In the genomic region with DNA sequence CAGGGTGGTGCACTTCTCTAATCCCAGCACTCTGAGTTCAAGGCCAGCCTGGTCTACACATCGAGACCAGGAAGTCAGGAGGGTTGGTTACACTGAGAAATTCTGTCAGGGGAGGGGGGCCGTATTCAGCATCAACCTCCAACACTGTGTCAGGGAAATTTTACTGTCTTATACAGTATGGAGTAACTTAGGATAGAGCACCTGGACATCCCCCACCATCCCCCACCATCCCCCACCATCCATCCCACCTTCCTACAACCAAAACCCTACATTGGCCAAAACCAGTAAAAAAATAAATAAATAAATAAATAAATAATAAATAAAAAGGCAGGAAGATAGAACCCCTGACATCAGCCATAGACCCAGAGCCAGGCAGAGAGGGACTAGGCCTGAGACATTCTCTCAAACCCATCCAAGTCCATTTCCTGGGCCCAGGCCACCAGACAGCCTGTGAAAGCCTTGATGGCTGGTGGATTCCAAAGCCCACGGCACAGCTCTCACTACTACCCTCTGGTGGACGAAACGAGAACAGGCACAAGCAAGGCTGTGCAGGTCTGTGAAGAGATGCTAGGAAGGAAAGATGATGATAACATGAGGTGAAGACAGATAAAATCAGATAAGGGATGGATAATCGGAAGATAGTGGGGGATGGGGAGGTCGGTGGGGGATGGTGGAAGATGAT, we compare ENCODE assay signal across 8 mouse cellular contexts. TPM values are rescaled to one million over a fixed set of nuclear protein-coding genes. Genes with fewer than 3 reads are reported as not detected.
A peak's percentile ranks its signal among the peaks of the same experiment; 100 is the strongest.
DNase-seq lines count a peak whose midpoint lies in the region; ATAC-seq and TF ChIP-seq lines count a peak whose summit lies in the region.

No protein-coding gene starts in this region.

- no peak overlapping the region for H3K4me2 ChIP-seq in intestine, embryonic 15.5 days (replicated peaks)
- H3K4me2 ChIP-seq in midbrain, embryonic 16.5 days (ENCODE audit: low read length) = no peak overlapping the region

- no peak for TF ChIP-seq POLR2A in thymus, adult 2 months (IDR thresholded peaks at IDR 0.05; ENCODE audit: control insufficient read depth, extremely low read depth, insufficient read depth, low read length, poor library complexity)

- intact Hi-C loops in left cerebral cortex, postnatal 36 days (cut with DNase I) = loop anchor here (2.0 kb wide), 1 partner anchor 54 kb away; no protein-coding TSS in a partner anchor

- H3K9me3 ChIP-seq in intestine, embryonic 15.5 days = no peaks in the 10 kb centered on the region
- no peaks in the 10 kb centered on the region for H3K9me3 ChIP-seq in midbrain, embryonic 16.5 days (replicated peaks; ENCODE audit: control insufficient read depth, low read length, poor library complexity, severe bottlenecking)

- peak; percentile 84 for TF ChIP-seq CTCF in thymus, adult 2 months (IDR thresholded peaks at IDR 0.05; ENCODE audit: borderline replicate concordance, control insufficient read depth, extremely low read depth, insufficient read depth, low read length, poor library complexity)

- DNase-seq in thymus, adult 2 months = peak; percentile 67
- DNase-seq in thymus, adult 18-20 months = no peak
- DNase-seq in cerebellum, adult 9-11 months = peak; percentile 75
- peak; percentile 74 to 90 for DNase-seq in frontal cortex, postnatal 36 days (ENCODE audit: low spot score in 2 of 2)
- DNase-seq in left cerebral cortex, postnatal 36 days (ENCODE audit: low spot score in 2 of 2) = peak; percentile 65 to 79
- DNase-seq in spleen, postnatal 4 days (ENCODE audit: low spot score in 2 of 2) = peak; percentile 59 to 82

- ATAC-seq in intestine, embryonic 15.5 days = peak; percentile 79
- ATAC-seq in midbrain, embryonic 16.5 days = peak; percentile 52; the same call in 1 of the 2 replicates

- no peaks in the 10 kb centered on the region for H3K36me3 ChIP-seq in thymus, adult 2 months (ENCODE audit: control insufficient read depth, insufficient read depth, low read length)
- H3K36me3 ChIP-seq in intestine, embryonic 15.5 days = no peaks in the 10 kb centered on the region
- H3K36me3 ChIP-seq in midbrain, embryonic 16.5 days (ENCODE audit: control insufficient read depth, insufficient read depth, low read length) = no peaks in the 10 kb centered on the region

- H3K9ac ChIP-seq in intestine, embryonic 15.5 days = no peak overlapping the region
- H3K9ac ChIP-seq in midbrain, embryonic 16.5 days (ENCODE audit: low read depth, low read length) = no peak overlapping the region

- H3K4me3 ChIP-seq in thymus, adult 2 months (ENCODE audit: control insufficient read depth, insufficient read depth, low read length) = no peak overlapping the region
- H3K4me3 ChIP-seq in intestine, embryonic 15.5 days (replicated peaks) = no peak overlapping the region
- H3K4me3 ChIP-seq in midbrain, embryonic 16.5 days (ENCODE audit: low read depth, low read length) = no peak overlapping the region

- 27% methylated on average over 7 of the region's 7 CpGs for WGBS in thymus, adult 2 months
- 26% methylated on average over 7 of the region's 7 CpGs for WGBS in intestine, embryonic 15.5 days
- WGBS in midbrain, embryonic 16.5 days = 35% methylated on average over 7 of the region's 7 CpGs

- H3K27me3 ChIP-seq in thymus, adult 2 months (ENCODE audit: control insufficient read depth, insufficient read depth, low read length) = no peaks in the 10 kb centered on the region
- no peaks in the 10 kb centered on the region for H3K27me3 ChIP-seq in intestine, embryonic 15.5 days (replicated peaks)
- no peaks in the 10 kb centered on the region for H3K27me3 ChIP-seq in midbrain, embryonic 16.5 days (ENCODE audit: control insufficient read depth, insufficient read depth, low read depth, low read length)

- H3K27ac ChIP-seq in thymus, adult 2 months (ENCODE audit: control insufficient read depth, insufficient read depth, low read length) = no peak overlapping the region
- H3K27ac ChIP-seq in intestine, embryonic 15.5 days = no peak overlapping the region
- H3K27ac ChIP-seq in midbrain, embryonic 16.5 days (ENCODE audit: low read length) = no peak overlapping the region

- no peaks in the 10 kb centered on the region for H3K4me1 ChIP-seq in thymus, adult 2 months (replicated peaks; ENCODE audit: control insufficient read depth, insufficient read depth, low read length)
- H3K4me1 ChIP-seq in intestine, embryonic 15.5 days (replicated peaks) = no peaks in the 10 kb centered on the region
- H3K4me1 ChIP-seq in midbrain, embryonic 16.5 days (ENCODE audit: control insufficient read depth, insufficient read depth, low read length) = peaks cover 6% of the 10 kb centered on the region

RNA-seq across cellular contexts. Expression of gene Odf3l2, which starts 3.7 kb away (rescaled TPM):
- 0.18 and 0.23 TPM in 2 replicates for polyA plus RNA-seq in thymus, adult 2 months (2012; rRNA removed)
- polyA plus RNA-seq in intestine, embryonic 15.5 days (2015; fragmentation: Nextera tagmentation; extraction: Ambion mirVana) = not detected in 2 replicates
- under 1 TPM; 0.25 to 0.63 TPM for total RNA-seq in left cerebral cortex, postnatal 36 days (2021)
- 0.78 and 1.0 TPM in 2 replicates for polyA plus RNA-seq in midbrain, embryonic 16.5 days (2015; fragmentation: Nextera tagmentation; extraction: Ambion mirVana)

RNA-seq across cellular contexts. Expression of gene Shc2, which starts 11.5 kb away (rescaled TPM):
- polyA plus RNA-seq in thymus, adult 2 months (2012; rRNA removed) = 1.2 TPM in 2 replicates
- 7.6 and 8.2 TPM in 2 replicates for polyA plus RNA-seq in intestine, embryonic 15.5 days (2015; fragmentation: Nextera tagmentation; extraction: Ambion mirVana)
- total RNA-seq in left cerebral cortex, postnatal 36 days (2021) = 10 to 100 TPM; 43.7 to 52.3 TPM
- polyA plus RNA-seq in midbrain, embryonic 16.5 days (2015; fragmentation: Nextera tagmentation; extraction: Ambion mirVana) = 23.4 and 25.3 TPM in 2 replicates

RNA-seq across cellular contexts. Expression of gene Madcam1, which starts 15.1 kb away (rescaled TPM):
- polyA plus RNA-seq in thymus, adult 2 months (2012; rRNA removed) = 2.9 and 4.0 TPM in 2 replicates
- polyA plus RNA-seq in intestine, embryonic 15.5 days (2015; fragmentation: Nextera tagmentation; extraction: Ambion mirVana) = 23.6 and 28.6 TPM in 2 replicates
- total RNA-seq in left cerebral cortex, postnatal 36 days (2021) = not detected
- polyA plus RNA-seq in midbrain, embryonic 16.5 days (2015; fragmentation: Nextera tagmentation; extraction: Ambion mirVana) = 0.69 and 0.94 TPM in 2 replicates

RNA-seq across cellular contexts. Expression of gene Tpgs1, which starts 20.0 kb away (rescaled TPM):
- 92.1 and 92.3 TPM in 2 replicates for polyA plus RNA-seq in thymus, adult 2 months (2012; rRNA removed)
- polyA plus RNA-seq in intestine, embryonic 15.5 days (2015; fragmentation: Nextera tagmentation; extraction: Ambion mirVana) = 62.8 and 63.0 TPM in 2 replicates
- 10 to 100 TPM; 71.4 to 91.6 TPM for total RNA-seq in left cerebral cortex, postnatal 36 days (2021)
- polyA plus RNA-seq in midbrain, embryonic 16.5 days (2015; fragmentation: Nextera tagmentation; extraction: Ambion mirVana) = 96.1 and 107 TPM in 2 replicates

RNA-seq across cellular contexts. Expression of gene Cdc34, which starts 32.8 kb away (rescaled TPM):
- polyA plus RNA-seq in thymus, adult 2 months (2012; rRNA removed) = 309 and 321 TPM in 2 replicates
- polyA plus RNA-seq in intestine, embryonic 15.5 days (2015; fragmentation: Nextera tagmentation; extraction: Ambion mirVana) = 137 and 144 TPM in 2 replicates
- total RNA-seq in left cerebral cortex, postnatal 36 days (2021) = 10 to 100 TPM; 76.2 to 90.0 TPM
- 73.1 and 81.9 TPM in 2 replicates for polyA plus RNA-seq in midbrain, embryonic 16.5 days (2015; fragmentation: Nextera tagmentation; extraction: Ambion mirVana)

Comparison
In these comparisons a context has a peak if more than half of its experiments do, and no peak if none do; other contexts are left out.
1. DNase-seq: peak in thymus, adult 2 months (single experiment), cerebellum, adult 9-11 months (single experiment), frontal cortex, postnatal 36 days (2 of 2), left cerebral cortex, postnatal 36 days (2 of 2) and spleen, postnatal 4 days (2 of 2); none in thymus, adult 18-20 months (0 of 2).